ENCODE assay signal across 19 mouse cellular contexts in the genomic region with DNA sequence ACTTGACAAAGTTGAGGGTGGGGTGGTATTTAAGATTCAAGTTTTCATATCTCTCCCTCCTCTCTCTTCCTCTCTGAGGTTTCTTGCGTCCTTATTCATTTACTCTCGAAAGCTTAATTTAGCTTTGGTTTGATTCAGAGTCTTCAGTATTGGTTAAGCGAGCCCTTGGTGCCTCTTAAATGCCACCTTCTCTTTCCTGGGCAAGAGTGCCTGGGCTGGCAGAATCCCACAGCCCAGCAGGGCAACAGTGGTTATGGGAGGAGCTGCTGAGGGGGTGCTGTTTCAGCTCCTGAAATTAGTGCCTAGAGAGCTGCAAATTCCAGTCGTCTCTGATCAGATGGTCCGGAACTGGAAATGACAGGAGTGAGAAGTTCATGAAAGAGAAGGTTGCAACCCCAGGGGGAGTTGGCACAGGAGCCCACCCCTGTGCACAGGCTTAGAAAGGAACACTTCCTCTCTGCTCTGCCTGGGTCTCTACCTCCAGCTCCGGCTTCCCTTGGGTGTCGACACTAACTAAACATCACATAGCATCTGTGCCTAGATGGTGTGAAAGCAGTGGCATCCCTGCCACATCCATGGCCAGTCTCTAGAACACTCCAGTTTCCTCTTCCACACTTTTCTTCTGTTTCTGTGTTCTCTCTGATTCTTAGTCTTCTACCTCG.
DNase-seq lines count a peak whose midpoint lies in the region; ATAC-seq lines count a peak whose summit lies in the region.
"Had no signal": no experiment of that assay in that cellular context is flagged by ENCODE, and none has a peak within 500 bp of the region (broad histone marks: within the 10 kb centered on the region; RNA-seq: fewer than 3 reads in every experiment).

No protein-coding gene starts in this region.

- ATAC-seq in cerebellum, adult (ENCODE audit: insufficient number of reproducible peaks, low FRiP score, low TSS enrichment): no peak
- peak; percentile 92 for ATAC-seq in granulocyte monocyte progenitor cell, adult 5-6 weeks (replicated peaks; ENCODE audit: poor library complexity, severe bottlenecking)
- ATAC-seq in megakaryocyte progenitor cell, adult 5-6 weeks (replicated peaks; ENCODE audit: poor library complexity): peak; percentile 79
- ATAC-seq: activated CD4-positive, CD25-positive, alpha-beta regulatory T cell, adult 4 months; forebrain, embryonic 15.5 days; hindbrain, embryonic 16.5 days; intestine, embryonic 15.5 days had no signal

- DNase-seq in cerebellum, postnatal 25 days: peak; percentile 34 to 57
- peak; percentile 5 for DNase-seq in left cerebral cortex, postnatal 4 days
- DNase-seq in left cerebral cortex, adult 18-20 months (ENCODE audit: low spot score in 2 of 2): no peak
- DNase-seq in spleen, postnatal 14 days (ENCODE audit: low spot score in 2 of 2): no peak
- no peak for DNase-seq in thymus, postnatal 4 days
- DNase-seq: adrenal gland, postnatal 10 days; adrenal gland, postnatal 36 days; cerebellum, adult 11 months; gastrocnemius, postnatal 25 days; heart, adult 2 months; heart, postnatal 14 days; kidney, adult 11 months had no signal

- intact Hi-C loops in left cerebral cortex, postnatal 4 days (cut with DNase I): no loop called here

Comparison
In these comparisons a context has a peak if more than half of its experiments do, and no peak if none do; other contexts are left out.
1. DNase-seq: peak in cerebellum, postnatal 25 days (2 of 2) and left cerebral cortex, postnatal 4 days (single experiment); none in left cerebral cortex, adult 18-20 months (0 of 2), spleen, postnatal 14 days (0 of 2) and thymus, postnatal 4 days (single experiment).